Mouse (Mus musculus) frontal cortex, adult 2 months (tissue): ENCODE results near the gene Nhp2. TPM values are rescaled to one million over a fixed set of nuclear protein-coding genes. Genes with fewer than 3 reads are reported as not detected.
A peak's percentile ranks its signal among the peaks of the same experiment; 100 is the strongest.
"Not testable (repeated sequence)": the region's sequence is repeated elsewhere in the genome, so short reads cannot be mapped to it uniquely, and the experiment has no call there.

Experiments used
- DNase-seq, 2 experiments: peaks; one replicate each; pipeline ENCODE4 v3.0.0; 2022; ENCODE audit warnings: low spot score in 1 of 2; ENCODE audit errors: extremely low spot score in 1 of 2
- polyA plus RNA-seq: library from polyadenylated mRNA; depleted of rRNA; stranded (reverse); fragments of >200 nt; gene quantifications from 2 replicates; pipeline ENCODE4 v1.2.3, GENCODE M21; 2012

The Nhp2 gene
- polyA plus RNA-seq, 1 experiment = 68.5 TPM

DNA sequence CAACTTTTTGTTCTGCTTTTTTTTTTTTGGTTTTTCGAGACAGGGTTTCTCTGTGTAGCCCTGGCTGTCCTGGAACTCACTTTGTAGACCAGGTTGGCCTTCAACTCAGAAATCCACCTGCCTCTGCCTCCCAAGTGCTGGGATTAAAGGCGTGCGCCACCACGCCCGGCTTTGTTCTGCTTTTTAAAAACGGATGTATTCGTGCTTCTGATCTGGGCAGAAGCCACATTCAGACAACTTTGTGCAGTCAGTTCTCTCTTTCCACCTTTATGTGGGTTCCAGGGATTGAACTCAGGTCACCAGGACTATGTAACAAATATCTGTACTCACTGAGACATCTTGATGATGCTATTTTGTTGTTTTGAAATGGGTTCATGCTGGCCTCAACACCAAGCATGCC is 13.7 kb downstream of the Nhp2 start:
- not testable (repeated sequence) for DNase-seq

GRCm38 (mm10) chr11:51633721-51634120 is 14.2 kb downstream of the Nhp2 start:
- DNase-seq = no peak

DNA sequence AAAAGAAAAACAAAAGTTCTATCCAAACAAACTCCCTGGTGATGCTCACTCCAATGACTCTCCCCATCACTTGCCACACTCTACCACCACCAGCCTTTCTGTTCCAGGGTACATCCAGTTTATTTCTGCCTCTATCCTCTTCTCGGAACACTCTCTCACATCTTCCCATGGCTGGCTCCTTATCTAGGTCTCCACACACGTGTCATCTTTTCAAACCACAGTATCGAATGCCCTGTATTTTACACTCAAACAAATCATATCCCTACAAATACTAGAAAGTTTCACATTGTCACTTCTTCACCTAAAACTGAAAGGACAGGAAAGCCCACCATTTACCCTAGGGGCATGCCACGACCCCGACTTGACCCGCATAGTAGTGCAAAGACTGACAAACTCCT is 15.6 kb downstream of the Nhp2 start:
- DNase-seq = no peak

- peak; percentile 91 to 96 for DNase-seq
These were observed 16.2 kb downstream of the Nhp2 start, which contains the start of gene Rmnd5b for GRCm38 (mm10) chr11:51635525-51636322. Rmnd5b (minus strand) TSS chr11:51635896.

GRCm38 (mm10) chr11:51636323-51636684 is 16.8 kb downstream of the Nhp2 start:
- DNase-seq = peak in 1 of 2 experiments; percentile 70

DNA sequence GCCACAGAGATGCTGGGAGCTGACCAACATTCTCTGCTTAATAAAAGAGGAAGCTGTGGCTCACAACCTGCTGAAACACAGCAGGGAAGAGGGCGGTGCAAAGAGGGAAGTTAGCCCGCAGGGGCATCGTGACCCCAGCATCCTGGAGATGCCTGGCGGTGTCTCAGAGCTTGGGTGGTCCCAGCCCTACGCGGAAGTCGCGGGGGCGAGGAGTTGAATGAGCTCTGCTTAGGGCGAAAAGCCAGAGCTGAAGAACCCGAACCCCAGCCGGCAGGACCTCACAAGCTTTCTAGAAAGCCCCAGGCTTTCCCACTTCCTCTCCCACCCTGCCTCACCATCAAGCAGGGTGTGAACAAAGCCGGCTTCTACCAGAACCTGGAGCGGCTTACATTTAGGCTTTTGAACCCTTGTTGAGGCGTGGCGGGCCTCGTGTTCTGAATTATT is 18.5 kb downstream of the Nhp2 start:
- DNase-seq = no peak

- DNase-seq = no peak
These were observed 19.0 kb downstream of the Nhp2 start for GRCm38 (mm10) chr11:51638497-51638896.

DNA sequence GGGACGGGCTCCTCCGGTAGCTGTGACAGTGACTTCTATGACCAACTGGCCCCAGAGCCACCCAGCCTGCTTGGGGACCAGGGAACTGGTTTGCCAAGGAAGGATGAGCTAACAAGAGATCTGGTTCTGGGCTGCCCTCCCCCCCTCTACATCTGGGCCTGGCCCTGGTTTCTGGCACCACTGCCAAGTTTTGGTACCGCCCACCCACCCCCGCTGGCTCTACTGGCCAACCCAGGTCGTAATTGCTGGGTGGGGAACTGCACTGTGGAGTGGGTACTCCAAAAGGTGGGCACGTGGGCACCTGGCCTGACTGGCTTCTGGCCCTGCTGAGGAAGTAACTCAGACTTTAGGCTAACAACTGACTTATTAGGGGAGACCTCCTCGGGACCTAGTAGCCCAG is 21.2 kb downstream of the Nhp2 start:
- DNase-seq = no peak

GRCm38 (mm10) chr11:51643202-51643601 is 23.7 kb downstream of the Nhp2 start:
- no peak for DNase-seq

DNA sequence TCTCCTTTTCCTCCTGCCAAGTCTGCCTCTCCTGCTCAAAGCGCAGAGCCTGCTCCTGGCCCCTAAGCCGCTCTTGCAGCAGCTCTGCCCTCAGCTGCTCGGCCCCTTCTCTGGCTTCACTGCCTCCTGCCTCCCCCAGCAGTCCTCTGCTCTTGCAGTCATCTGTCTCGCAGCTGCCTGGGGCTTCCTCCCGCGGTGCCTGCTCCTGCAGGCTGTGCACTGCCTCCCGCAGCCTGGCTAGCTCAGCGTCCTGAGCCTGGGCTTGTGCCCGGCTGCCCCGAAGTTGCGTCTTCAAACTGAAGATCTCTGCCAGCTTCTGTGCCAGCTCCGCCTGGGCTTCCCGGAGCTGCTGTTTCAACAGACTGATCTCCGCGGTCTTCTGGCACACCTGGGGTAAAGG is 24.2 kb downstream of the Nhp2 start:
- no peak for DNase-seq

GRCm38 (mm10) chr11:51644217-51644616 is 24.7 kb downstream of the Nhp2 start:
- DNase-seq = no peak

DNA sequence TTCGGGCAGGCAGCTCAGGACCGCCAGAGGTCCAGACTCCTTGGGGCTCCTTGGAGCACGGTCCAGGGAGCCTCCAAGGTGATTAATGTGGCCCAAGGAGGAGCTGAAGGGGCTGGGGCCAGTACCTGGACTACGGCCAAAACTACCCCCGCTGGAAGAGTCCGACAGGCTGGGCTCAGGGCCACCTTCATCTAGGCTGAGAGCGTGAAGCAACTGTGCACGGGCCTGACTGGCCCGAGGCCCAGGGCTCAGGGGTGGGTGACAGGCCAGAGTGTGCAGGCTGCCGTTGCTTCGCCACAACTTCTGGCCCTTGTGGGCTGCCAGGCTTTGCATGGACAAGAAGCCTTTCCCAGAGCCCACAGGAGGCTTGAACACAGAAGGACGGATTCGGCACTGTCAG is 25.8 kb downstream of the Nhp2 start:
- DNase-seq = no peak

- DNase-seq = no peak
These were observed 26.7 kb downstream of the Nhp2 start for GRCm38 (mm10) chr11:51646245-51646644.

- DNase-seq = peak in 1 of 2 experiments; percentile 52
These were observed 27.5 kb downstream of the Nhp2 start for GRCm38 (mm10) chr11:51646751-51647667.

DNA sequence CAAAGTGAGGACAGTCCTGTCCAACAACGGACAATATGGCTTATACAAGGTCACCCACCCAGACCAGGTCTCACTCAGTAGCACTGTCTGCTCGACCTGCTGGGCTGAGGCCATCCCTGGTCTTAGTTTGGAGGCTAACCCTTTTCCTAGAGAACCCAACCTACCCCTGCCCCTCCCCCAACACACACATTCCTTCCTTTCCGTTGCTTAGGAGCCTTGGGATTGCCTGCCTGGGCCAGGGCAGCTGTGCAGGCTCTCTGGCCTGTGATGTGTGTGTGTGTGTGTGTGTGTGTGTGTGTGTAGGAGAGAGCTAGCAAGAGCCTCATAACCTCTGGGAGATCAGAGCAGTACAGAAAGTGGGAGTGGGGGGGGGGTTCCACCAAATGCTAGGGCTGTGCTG is 29.0 kb downstream of the Nhp2 start:
- DNase-seq = no peak

- no peak for DNase-seq
These were observed 29.8 kb downstream of the Nhp2 start for GRCm38 (mm10) chr11:51649111-51649888.

GRCm38 (mm10) chr11:51649889-51650199 is 30.3 kb downstream of the Nhp2 start:
- peak in 1 of 2 experiments; percentile 51 for DNase-seq

DNA sequence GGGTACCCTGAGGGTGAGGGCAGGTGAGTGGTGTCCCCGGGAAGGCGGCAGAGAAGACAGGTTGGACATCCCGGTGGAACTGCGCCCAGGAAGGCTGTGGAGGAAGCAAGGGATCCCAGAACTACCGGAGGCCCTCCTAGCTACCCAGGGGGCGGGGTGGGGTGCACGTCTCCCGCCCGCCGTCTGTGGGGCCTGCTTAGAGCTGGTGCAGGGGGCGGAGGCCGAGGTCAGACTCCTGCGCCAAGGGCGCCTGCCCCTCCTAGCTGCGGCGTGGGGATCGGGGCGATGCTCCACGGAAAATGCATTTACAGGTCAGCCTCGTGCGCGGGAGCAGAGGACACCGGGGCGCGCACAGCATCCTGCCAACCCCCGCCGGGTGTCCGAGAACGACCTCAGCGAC is 30.7 kb downstream of the Nhp2 start:
- DNase-seq = no peak

- DNase-seq = no peak
These were observed 31.4 kb downstream of the Nhp2 start, which contains the start of the genes N4bp3 and D930048N14Rik for GRCm38 (mm10) chr11:51650691-51651515. N4bp3 (minus strand) TSS chr11:51650842. D930048N14Rik (plus strand) TSS chr11:51650954.

- DNase-seq = no peak
These were observed 33.4 kb downstream of the Nhp2 start for GRCm38 (mm10) chr11:51652889-51653418.
